Mouse (Mus musculus) MEL (cell line): Measurements from ENCODE around the gene Myt1l.

Source experiments
- CHD2 ChIP-seq: IDR thresholded peaks from 2 replicates; pipeline ENCODE4 v1.6.1; 2011; ENCODE audit warnings: low read length, improper control_type of control experiment
- CTCF ChIP-seq, 3 experiments: IDR thresholded peaks in 2 of 3; conservative IDR thresholded peaks in 1 of 3; 2 replicates each; pipeline ENCODE4 v1.5.1; 2011 to 2012; ENCODE audit warnings: low read length in 3 of 3, low read depth in 2 of 3, mild to moderate bottlenecking in 2 of 3, improper control_type of control experiment in 1 of 3, inconsistent platforms in 1 of 3, mixed read lengths in 1 of 3, moderate library complexity in 1 of 3; ENCODE audit not compliant: control insufficient read depth in 1 of 3, insufficient read depth in 1 of 3, poor library complexity in 1 of 3, severe bottlenecking in 1 of 3
- HCFC1 ChIP-seq: IDR thresholded peaks from 2 replicates; pipeline ENCODE4 v1.6.1; 2012; ENCODE audit warnings: low read depth, mild to moderate bottlenecking, inconsistent platforms, low read length, improper control_type of control experiment, moderate library complexity
- KAT2A ChIP-seq: conservative IDR thresholded peaks from 2 replicates; pipeline ENCODE4 v1.6.1; 2012; ENCODE audit warnings: low read depth, low read length, improper control_type of control experiment, inconsistent platforms
- MEF2A ChIP-seq: IDR thresholded peaks from 2 replicates; pipeline ENCODE4 v1.6.1; 2014; ENCODE audit warnings: low read depth, mild to moderate bottlenecking, inconsistent platforms, low read length, improper control_type of control experiment; ENCODE audit not compliant: poor library complexity, insufficient replicate concordance, severe bottlenecking; ENCODE audit errors: extremely low read depth
- MYB ChIP-seq: IDR thresholded peaks from 2 replicates; pipeline ENCODE4 v1.6.1; 2011; ENCODE audit warnings: mild to moderate bottlenecking, low read depth, low read length, improper control_type of control experiment
- POLR2A ChIP-seq, 2 experiments: IDR thresholded peaks; 2 replicates each; pipeline ENCODE4 v1.6.1; 2011 to 2012; ENCODE audit warnings: low read length in 2 of 2, mild to moderate bottlenecking in 2 of 2, control low read depth in 1 of 2, improper control_type of control experiment in 1 of 2, low read depth in 1 of 2, moderate library complexity in 1 of 2; ENCODE audit not compliant: control insufficient read depth in 1 of 2, insufficient read depth in 1 of 2, poor library complexity in 1 of 2
- POLR2AphosphoS2 ChIP-seq: IDR thresholded peaks from 2 replicates; pipeline ENCODE4 v1.6.1; 2011; ENCODE audit warnings: low read length, improper control_type of control experiment
- RAD21 ChIP-seq: IDR thresholded peaks from 2 replicates; pipeline ENCODE4 v1.6.1; 2011; ENCODE audit warnings: mild to moderate bottlenecking, low read depth, low read length, improper control_type of control experiment
- RCOR1 ChIP-seq: IDR thresholded peaks from 2 replicates; pipeline ENCODE4 v1.6.1; 2012; ENCODE audit warnings: low read depth, mild to moderate bottlenecking, inconsistent platforms, low read length, improper control_type of control experiment
- USF1 ChIP-seq: IDR thresholded peaks from 2 replicates; pipeline ENCODE4 v1.6.1; 2014; ENCODE audit warnings: low read depth, mild to moderate bottlenecking, inconsistent platforms, low read length, improper control_type of control experiment, moderate library complexity
- ZC3H11A ChIP-seq: IDR thresholded peaks from 2 replicates; pipeline ENCODE4 v1.6.1; 2012; ENCODE audit warnings: low read depth, mild to moderate bottlenecking, inconsistent platforms, low read length, improper control_type of control experiment
- ZKSCAN1 ChIP-seq: IDR thresholded peaks from 2 replicates; pipeline ENCODE4 v1.6.1; 2012; ENCODE audit warnings: low read depth, mild to moderate bottlenecking, inconsistent platforms, low read length, improper control_type of control experiment, moderate library complexity
- ZNF384 ChIP-seq: IDR thresholded peaks from 2 replicates; pipeline ENCODE4 v1.6.1; 2012; ENCODE audit warnings: low read depth, mild to moderate bottlenecking, inconsistent platforms, low read length, improper control_type of control experiment

GRCm38 (mm10) chr12:29530241-29530725 is 2.1 kb downstream of the Myt1l start:
- TF ChIP-seq HCFC1 (no peak), POLR2AphosphoS2 (no peak), MYB (no peak), POLR2A (IDR thresholded peaks at IDR 0.05; ENCODE audit: control insufficient read depth in 1 of 2, insufficient read depth in 1 of 2, low read depth in 1 of 2, low read length in 2 of 2, poor library complexity in 1 of 2) (no peak), ZKSCAN1 (no peak), CHD2 (no peak), RAD21 (no peak), KAT2A (no peak), MEF2A (no peak), USF1 (no peak), CTCF (IDR thresholded peaks at IDR 0.05 in 2 of 3, conservative IDR thresholded peaks at IDR 0.05 in 1 of 3; ENCODE audit: control insufficient read depth in 1 of 3, insufficient read depth in 1 of 3, low read depth in 2 of 3, low read length in 3 of 3, poor library complexity in 1 of 3, severe bottlenecking in 1 of 3) (no peak), ZC3H11A (no peak), ZNF384 (no peak), RCOR1 (no peak)
